Mouse (Mus musculus): ENCODE results near the gene Vmn2r3.

DNA sequence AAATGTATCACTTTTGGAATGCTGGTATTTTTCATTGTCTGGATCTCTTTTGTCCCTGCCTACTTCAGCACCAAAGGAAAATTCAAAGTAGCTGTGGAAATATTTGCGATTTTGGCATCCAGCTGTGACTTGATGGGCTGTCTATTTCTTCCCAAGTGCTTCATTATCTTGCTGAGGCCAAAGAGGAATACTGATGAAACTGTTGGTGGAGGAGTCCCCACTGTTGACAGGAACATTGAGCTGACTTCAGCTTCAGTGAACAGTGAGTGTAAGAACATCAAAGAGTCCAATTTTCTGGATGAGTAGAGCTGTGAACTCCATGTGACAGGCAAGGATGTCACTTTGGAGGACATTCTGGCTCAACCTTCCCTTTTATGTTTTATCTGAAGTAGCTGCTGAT, 43.0 kb upstream of the Vmn2r3 start:
- no peak for TF ChIP-seq CTCF (IDR thresholded peaks at IDR 0.05; ENCODE audit: extremely low read depth, insufficient read length, insufficient replicate concordance, low read depth, low read length)
- TF ChIP-seq POLR2A (IDR thresholded peaks at IDR 0.05; ENCODE audit: low read depth, low read length): no peak
